8 mouse cellular contexts compared by ENCODE assay signal in genomic region chr15:89476475-89476815, GRCm38 (mm10). TPM values are rescaled to one million over a fixed set of nuclear protein-coding genes. Genes with fewer than 3 reads are reported as not detected.
DNase-seq lines count a peak whose midpoint lies in the region; ATAC-seq and TF ChIP-seq lines count a peak whose summit lies in the region.

No protein-coding gene starts in this region.

- no peak for TF ChIP-seq CTCF in Patski (IDR thresholded peaks at IDR 0.05)
- TF ChIP-seq CTCF in hindbrain, postnatal 0 days (IDR thresholded peaks at IDR 0.05; ENCODE audit: low read depth), result no peak
- TF ChIP-seq CTCF in midbrain, postnatal 0 days (IDR thresholded peaks at IDR 0.05), result no peak

- POLR2A ChIA-PET in Patski (lab: Charles Lee), result no interaction called here

- no peaks in the 10 kb centered on the region for H3K36me3 ChIP-seq in kidney, embryonic 15.5 days
- no peaks in the 10 kb centered on the region for H3K36me3 ChIP-seq in hindbrain, postnatal 0 days (ENCODE audit: insufficient read depth, low read length)
- 0 out of 2 replicates have a peak, but pooled peaks cover 3% of the 10 kb centered on the region for H3K36me3 ChIP-seq in midbrain, postnatal 0 days (ENCODE audit: insufficient read depth, low read length)

- peaks cover 14% of the 10 kb centered on the region for H3K4me1 ChIP-seq in kidney, embryonic 15.5 days
- H3K4me1 ChIP-seq in hindbrain, postnatal 0 days (ENCODE audit: insufficient read depth, low read length), result peaks cover 7% of the 10 kb centered on the region
- peaks cover 14% of the 10 kb centered on the region for H3K4me1 ChIP-seq in midbrain, postnatal 0 days (ENCODE audit: insufficient read depth, low read length)

- CTCF ChIA-PET in Patski (lab: Charles Lee), result no interaction called here

- peak overlapping the region; percentile 86 for H3K4me2 ChIP-seq in kidney, embryonic 15.5 days
- peak overlapping the region; percentile 90 for H3K4me2 ChIP-seq in hindbrain, postnatal 0 days (ENCODE audit: low read depth, low read length)
- H3K4me2 ChIP-seq in midbrain, postnatal 0 days (ENCODE audit: low read depth, low read length, poor library complexity, severe bottlenecking), result peak overlapping the region; percentile 69

- H3K27me3 ChIP-seq in kidney, embryonic 15.5 days, result no peaks in the 10 kb centered on the region
- H3K27me3 ChIP-seq in Patski, result no peaks in the 10 kb centered on the region
- H3K27me3 ChIP-seq in hindbrain, postnatal 0 days (ENCODE audit: insufficient read depth, low read length), result no peaks in the 10 kb centered on the region
- no peaks in the 10 kb centered on the region for H3K27me3 ChIP-seq in midbrain, postnatal 0 days (ENCODE audit: insufficient read depth, low read length)

- 10% methylated on average over 5 of the region's 5 CpGs for WGBS in kidney, embryonic 15.5 days
- 6% methylated on average over 5 of the region's 5 CpGs for WGBS in hindbrain, postnatal 0 days
- 5% methylated on average over 5 of the region's 5 CpGs for WGBS in midbrain, postnatal 0 days

- ATAC-seq in kidney, embryonic 15.5 days (replicated peaks; ENCODE audit: low FRiP score), result no peak
- peak; percentile 10 for ATAC-seq in Patski
- ATAC-seq in hindbrain, postnatal 0 days, result no peak
- peak; percentile 49; the same call in 1 of the 2 replicates for ATAC-seq in midbrain, postnatal 0 days (ENCODE audit: low FRiP score)

- in situ Hi-C loops in Patski (cut with MboI; ENCODE audit: low pct_unique_long_range_greater_than_20kb), result no loop called here

- H3K9me3 ChIP-seq in kidney, embryonic 15.5 days (replicated peaks), result no peaks in the 10 kb centered on the region
- no peaks in the 10 kb centered on the region for H3K9me3 ChIP-seq in hindbrain, postnatal 0 days (ENCODE audit: low read length)
- H3K9me3 ChIP-seq in midbrain, postnatal 0 days (ENCODE audit: low read length), result no peaks in the 10 kb centered on the region

- DNase-seq in kidney, postnatal 10 days, result no peak
- DNase-seq in Patski (ENCODE audit: low read depth, low spot score), result peak; percentile 22
- peak; percentile 67 for DNase-seq in hindbrain, postnatal 0 days (ENCODE audit: low spot score)
- peak; percentile 62 for DNase-seq in midbrain, postnatal 0 days (ENCODE audit: low spot score)
- no peak for DNase-seq in layer of hippocampus, adult 9-11 months
- DNase-seq in ovary, postnatal 10 days (ENCODE audit: low spot score), result no peak
- no peak for DNase-seq in left cerebral cortex, postnatal 36 days (ENCODE audit: low spot score in 2 of 2)

- H3K4me3 ChIP-seq in kidney, embryonic 15.5 days (replicated peaks), result peak overlapping the region; percentile 70
- H3K4me3 ChIP-seq in hindbrain, postnatal 0 days (ENCODE audit: low read length), result peak overlapping the region; percentile 44
- peak overlapping the region; percentile 47 for H3K4me3 ChIP-seq in midbrain, postnatal 0 days (ENCODE audit: low read depth, low read length)

- peak overlapping the region; percentile 57 for H3K9ac ChIP-seq in kidney, embryonic 15.5 days
- H3K9ac ChIP-seq in hindbrain, postnatal 0 days (replicated peaks; ENCODE audit: low read length), result peak overlapping the region; percentile 61
- H3K9ac ChIP-seq in midbrain, postnatal 0 days (replicated peaks; ENCODE audit: low read length, poor library complexity, severe bottlenecking), result peak overlapping the region; percentile 65

- intact Hi-C loops in left cerebral cortex, postnatal 36 days (cut with DNase I), result no loop called here

- H3K27ac ChIP-seq in kidney, embryonic 15.5 days, result peak overlapping the region; percentile 89
- peak overlapping the region; percentile 80 for H3K27ac ChIP-seq in hindbrain, postnatal 0 days
- peak overlapping the region; percentile 81 for H3K27ac ChIP-seq in midbrain, postnatal 0 days (ENCODE audit: low read depth, low read length)

RNA-seq across cellular contexts. Expression of gene Arsa, which starts 0.8 kb away (rescaled TPM):
- polyA plus RNA-seq in kidney, embryonic 15.5 days (2015; fragmentation: Nextera tagmentation; extraction: Ambion mirVana), result 14.4 and 18.7 TPM in 2 replicates
- polyA plus RNA-seq in Patski (2021), result 71.1 TPM
- 34.6 and 35.8 TPM in 2 replicates for total RNA-seq in hindbrain, postnatal 0 days (2014; rRNA removed)
- 28.5 and 28.9 TPM in 2 replicates for polyA plus RNA-seq in hindbrain, postnatal 0 days (2015; fragmentation: Nextera tagmentation; extraction: Ambion mirVana)
- 31.0 and 34.0 TPM in 2 replicates for total RNA-seq in midbrain, postnatal 0 days (2014; rRNA removed)
- 32.4 and 37.1 TPM in 2 replicates for polyA plus RNA-seq in midbrain, postnatal 0 days (2015; fragmentation: Nextera tagmentation; extraction: Ambion mirVana)
- 10 to 100 TPM; 31.7 to 36.1 TPM for total RNA-seq in left cerebral cortex, postnatal 36 days (2021)

RNA-seq across cellular contexts. Expression of gene Mapk8ip2, which starts 22.7 kb away (rescaled TPM):
- polyA plus RNA-seq in kidney, embryonic 15.5 days (2015; fragmentation: Nextera tagmentation; extraction: Ambion mirVana), result 0.77 and 1.7 TPM in 2 replicates
- 0.17 TPM for polyA plus RNA-seq in Patski (2021)
- 101 and 108 TPM in 2 replicates for total RNA-seq in hindbrain, postnatal 0 days (2014; rRNA removed)
- 64.7 and 67.8 TPM in 2 replicates for polyA plus RNA-seq in hindbrain, postnatal 0 days (2015; fragmentation: Nextera tagmentation; extraction: Ambion mirVana)
- total RNA-seq in midbrain, postnatal 0 days (2014; rRNA removed), result 100 and 110 TPM in 2 replicates
- polyA plus RNA-seq in midbrain, postnatal 0 days (2015; fragmentation: Nextera tagmentation; extraction: Ambion mirVana), result 68.0 and 68.8 TPM in 2 replicates
- total RNA-seq in left cerebral cortex, postnatal 36 days (2021), result 100 to 1,000 TPM; 221 to 233 TPM

RNA-seq across cellular contexts. Expression of gene Shank3, which starts 23.0 kb away (rescaled TPM):
- 1.8 and 2.2 TPM in 2 replicates for polyA plus RNA-seq in kidney, embryonic 15.5 days (2015; fragmentation: Nextera tagmentation; extraction: Ambion mirVana)
- 2.0 TPM for polyA plus RNA-seq in Patski (2021)
- total RNA-seq in hindbrain, postnatal 0 days (2014; rRNA removed), result 43.6 and 61.8 TPM in 2 replicates
- 7.1 and 8.7 TPM in 2 replicates for polyA plus RNA-seq in hindbrain, postnatal 0 days (2015; fragmentation: Nextera tagmentation; extraction: Ambion mirVana)
- total RNA-seq in midbrain, postnatal 0 days (2014; rRNA removed), result 61.5 and 63.2 TPM in 2 replicates
- polyA plus RNA-seq in midbrain, postnatal 0 days (2015; fragmentation: Nextera tagmentation; extraction: Ambion mirVana), result 8.1 and 12.6 TPM in 2 replicates
- 100 to 1,000 TPM; 196 to 229 TPM for total RNA-seq in left cerebral cortex, postnatal 36 days (2021)

RNA-seq across cellular contexts. Expression of gene Chkb, which starts 46.7 kb away (rescaled TPM):
- 57.2 and 62.0 TPM in 2 replicates for polyA plus RNA-seq in kidney, embryonic 15.5 days (2015; fragmentation: Nextera tagmentation; extraction: Ambion mirVana)
- 63.5 TPM for polyA plus RNA-seq in Patski (2021)
- total RNA-seq in hindbrain, postnatal 0 days (2014; rRNA removed), result 57.6 and 65.4 TPM in 2 replicates
- 105 and 109 TPM in 2 replicates for polyA plus RNA-seq in hindbrain, postnatal 0 days (2015; fragmentation: Nextera tagmentation; extraction: Ambion mirVana)
- 65.3 and 66.2 TPM in 2 replicates for total RNA-seq in midbrain, postnatal 0 days (2014; rRNA removed)
- 101 and 103 TPM in 2 replicates for polyA plus RNA-seq in midbrain, postnatal 0 days (2015; fragmentation: Nextera tagmentation; extraction: Ambion mirVana)
- total RNA-seq in left cerebral cortex, postnatal 36 days (2021), result 10 to 100 TPM; 41.0 to 41.2 TPM

RNA-seq across cellular contexts. Expression of gene Gm44502, which starts 46.9 kb away (rescaled TPM):
- polyA plus RNA-seq in kidney, embryonic 15.5 days (2015; fragmentation: Nextera tagmentation; extraction: Ambion mirVana), result 0.15 TPM in 1 of 2 replicates, not detected in the other
- polyA plus RNA-seq in Patski (2021), result not detected
- total RNA-seq in hindbrain, postnatal 0 days (2014; rRNA removed), result 1.6 and 1.8 TPM in 2 replicates
- polyA plus RNA-seq in hindbrain, postnatal 0 days (2015; fragmentation: Nextera tagmentation; extraction: Ambion mirVana), result not detected in 2 replicates
- 0.85 and 0.93 TPM in 2 replicates for total RNA-seq in midbrain, postnatal 0 days (2014; rRNA removed)
- polyA plus RNA-seq in midbrain, postnatal 0 days (2015; fragmentation: Nextera tagmentation; extraction: Ambion mirVana), result not detected in 2 replicates
- under 1 TPM in 1 of 2 experiments, not detected in 1; 0.72 TPM for total RNA-seq in left cerebral cortex, postnatal 36 days (2021)

Comparison
In these comparisons a context has a peak if more than half of its experiments do, and no peak if none do; other contexts are left out.
1. ATAC-seq: peak in Patski (single experiment) and midbrain, postnatal 0 days (single experiment); none in kidney, embryonic 15.5 days (single experiment) and hindbrain, postnatal 0 days (single experiment).
2. DNase-seq: peak in Patski (single experiment), hindbrain, postnatal 0 days (single experiment) and midbrain, postnatal 0 days (single experiment); none in kidney, postnatal 10 days (single experiment), layer of hippocampus, adult 9-11 months (single experiment), ovary, postnatal 10 days (single experiment) and left cerebral cortex, postnatal 36 days (0 of 2).
3. RNA of gene Mapk8ip2, which starts 22.7 kb away (polyA plus RNA-seq): 68.0 to 68.8 TPM in midbrain, postnatal 0 days and 64.7 to 67.8 TPM in hindbrain, postnatal 0 days; 0.77 to 1.7 TPM in kidney, embryonic 15.5 days and 0.17 TPM in Patski (single experiment); every median in the first group is over 10 times any median in the second.
4. Peak in every context shown above with its lines, with median percentiles within 50 percentile points of each other: H3K27ac ChIP-seq, H3K4me2 ChIP-seq, H3K4me3 ChIP-seq and H3K9ac ChIP-seq.